Mouse (Mus musculus) thymus, adult 2 months (tissue): ENCODE measurements at regions not wholly inside any gene's neighbourhood (a gene's known extent, or its start where the extent isn't known, plus 50 kb on each side); places are given as distances from the start of the nearest gene placed in this dataset.
"Not testable (repeated sequence)": the region's sequence is repeated elsewhere in the genome, so short reads cannot be mapped to it uniquely, and the experiment has no call there.

Experiments used
- CTCF ChIP-seq: fragments of 200-500 bp; IDR thresholded peaks from 2 replicates; pipeline ENCODE4 v1.5.1; 2012; ENCODE audit warnings: mild to moderate bottlenecking, control low read depth, low read length, moderate library complexity, borderline replicate concordance; ENCODE audit not compliant: control insufficient read depth, poor library complexity, insufficient read depth; ENCODE audit errors: extremely low read depth
- POLR2A ChIP-seq: fragments of 200-500 bp; IDR thresholded peaks from 2 replicates; pipeline ENCODE4 v1.6.1; 2012; ENCODE audit warnings: mild to moderate bottlenecking, low read length, control low read depth, moderate library complexity; ENCODE audit not compliant: control insufficient read depth, poor library complexity, insufficient read depth; ENCODE audit errors: extremely low read depth

- not testable (repeated sequence) for TF ChIP-seq CTCF, POLR2A
Measured at GRCm38 (mm10) chr2:72667396-72667795, 191.4 kb downstream of the Cdca7 start.
